Mouse (Mus musculus) MN1 (cell line): ENCODE results near the gene Bag5.
A peak's percentile ranks its signal among the peaks of the same experiment; 100 is the strongest.
"Not testable (repeated sequence)": the region's sequence is repeated elsewhere in the genome, so short reads cannot be mapped to it uniquely, and the experiment has no call there.

Source experiments
- DNase-seq: peaks from one replicate; pipeline ENCODE4 v3.0.0-alpha.2; 2016; ENCODE audit warnings: low spot score

Bag5 gene

DNA sequence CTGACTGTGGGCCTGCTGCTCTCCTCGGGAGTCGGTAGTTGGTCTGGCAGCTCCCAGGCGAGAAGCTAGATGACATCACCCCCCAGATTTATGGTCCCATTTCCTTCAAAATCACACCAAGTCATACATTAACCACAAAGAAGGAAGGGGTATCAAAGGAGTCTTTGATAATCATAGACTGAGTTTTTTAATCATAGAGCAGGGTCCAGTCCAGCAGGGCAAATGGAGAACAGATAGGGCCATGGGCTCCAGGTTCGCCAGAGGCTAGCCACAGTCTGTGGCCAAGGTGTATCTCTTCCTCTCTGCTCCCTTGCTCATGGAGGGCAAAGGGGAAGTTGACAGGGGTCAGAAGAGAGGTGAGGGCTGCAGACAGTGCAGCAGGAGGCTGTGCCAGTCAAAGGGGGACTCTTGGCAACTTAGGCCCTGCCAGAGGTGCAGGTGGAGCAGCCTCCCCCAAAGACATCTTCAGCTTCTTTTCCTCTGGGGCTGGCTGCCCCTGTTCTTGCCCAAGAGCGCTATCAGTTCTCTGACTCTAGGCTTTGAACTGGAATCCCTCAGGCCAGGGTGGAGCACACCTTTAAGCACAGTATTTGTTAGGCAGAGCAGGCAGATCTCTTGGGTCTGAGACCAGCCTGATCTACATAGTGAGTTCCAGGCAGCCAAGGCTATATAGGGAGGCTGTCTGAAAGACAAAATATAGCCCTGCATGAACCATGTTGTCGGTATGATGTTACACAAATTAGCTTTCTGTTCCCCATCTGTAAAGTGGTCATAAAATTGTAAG lies 37.1 kb downstream of the Bag5 start:
- no peak for DNase-seq

- no peak for DNase-seq
These were observed 38.1 kb downstream of the Bag5 start for GRCm38 (mm10) chr12:111674850-111675486.

- DNase-seq = no peak
These were observed 40.5 kb downstream of the Bag5 start for GRCm38 (mm10) chr12:111672581-111672980.

DNA sequence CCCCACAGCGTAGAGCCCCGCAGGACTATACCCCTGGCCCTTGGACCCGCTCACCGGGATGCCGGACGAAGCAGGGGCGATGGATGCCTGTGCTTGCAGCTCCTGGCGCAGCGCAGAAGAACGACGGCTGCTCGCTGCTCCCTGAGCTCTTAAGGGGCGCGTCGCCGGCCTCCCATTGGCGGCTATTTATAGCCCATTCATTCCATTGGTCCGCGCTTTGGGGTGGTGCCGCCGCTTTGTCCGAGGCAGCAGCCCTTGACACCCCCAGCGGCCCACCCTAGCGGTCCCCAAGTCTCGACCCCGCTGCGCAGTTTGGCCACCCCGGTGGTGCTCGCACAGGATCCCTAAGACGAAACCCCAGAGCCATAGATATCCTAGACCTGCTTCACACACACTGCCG lies 40.9 kb downstream of the Bag5 start, which contains the start of gene Ckb:
Gene Ckb (minus strand): TSS at position 163 of the 400 bp plus-strand sequence.
- no peak for DNase-seq

DNA sequence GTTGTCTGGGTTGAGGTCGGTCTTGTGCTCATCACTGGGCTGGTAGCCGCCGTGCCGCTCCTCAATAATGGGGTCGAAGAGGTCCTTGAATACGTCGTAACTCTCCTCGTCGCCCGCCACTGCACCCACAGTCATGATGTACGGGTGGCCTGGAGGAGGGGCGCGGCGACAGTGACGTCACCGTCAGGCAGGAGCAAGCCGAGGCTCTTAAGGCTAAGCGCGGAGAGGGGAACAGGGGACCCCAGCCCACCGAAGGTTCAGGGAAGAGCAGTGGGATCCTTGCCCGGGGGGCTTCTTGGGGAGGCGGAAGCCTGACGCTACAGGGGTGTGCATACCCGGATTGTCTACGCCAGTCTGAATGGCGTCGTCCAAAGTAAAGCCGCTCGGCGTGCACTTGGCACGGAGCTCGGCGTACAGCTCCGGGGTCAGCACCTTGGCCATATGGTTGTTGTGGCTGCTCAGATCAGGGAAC lies 41.6 kb downstream of the Bag5 start:
- no peak for DNase-seq

GRCm38 (mm10) chr12:111670976-111671375 lies 42.1 kb downstream of the Bag5 start:
- DNase-seq = no peak

- no peak for DNase-seq
These were observed 42.6 kb downstream of the Bag5 start for GRCm38 (mm10) chr12:111670371-111670971.

GRCm38 (mm10) chr12:111669961-111670360 lies 43.1 kb downstream of the Bag5 start:
- no peak for DNase-seq

DNA sequence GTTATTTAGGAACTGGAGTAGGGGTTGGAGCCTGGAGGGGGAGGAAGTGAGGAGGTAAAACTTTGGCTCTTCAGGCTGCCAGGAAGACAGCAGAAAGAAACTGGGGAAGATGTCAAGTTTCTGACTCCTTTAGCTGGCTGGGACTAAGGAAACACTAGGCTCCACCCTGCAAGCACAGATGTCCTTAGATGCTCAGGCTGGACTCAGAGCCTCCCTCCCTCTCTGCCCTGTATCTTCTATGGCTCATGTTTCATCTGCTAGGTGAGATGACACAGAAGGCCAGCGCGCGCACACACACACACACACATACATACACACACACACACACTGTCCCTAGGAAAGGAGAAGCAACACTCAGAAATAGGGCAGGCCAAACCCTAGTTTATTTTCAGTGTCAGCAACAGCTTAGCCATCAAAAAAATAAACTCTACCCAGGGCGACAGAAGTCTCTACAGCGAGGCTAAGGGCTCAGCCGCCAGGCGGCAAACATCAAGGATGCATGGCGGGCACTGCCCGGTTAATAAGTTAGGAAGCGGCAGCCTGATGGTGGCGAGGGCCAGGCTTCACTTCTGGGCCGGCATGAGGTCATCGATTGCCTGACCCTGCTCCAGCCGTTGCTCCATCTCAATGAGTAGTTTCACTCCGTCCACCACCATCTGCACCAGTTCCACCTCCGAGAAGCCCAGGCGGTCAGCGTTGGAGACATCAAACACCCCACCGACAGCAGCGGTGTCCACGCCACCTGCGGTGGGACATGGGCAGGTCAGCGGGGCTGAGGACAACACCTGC lies 43.9 kb downstream of the Bag5 start:
- DNase-seq = peak; percentile 21

DNA sequence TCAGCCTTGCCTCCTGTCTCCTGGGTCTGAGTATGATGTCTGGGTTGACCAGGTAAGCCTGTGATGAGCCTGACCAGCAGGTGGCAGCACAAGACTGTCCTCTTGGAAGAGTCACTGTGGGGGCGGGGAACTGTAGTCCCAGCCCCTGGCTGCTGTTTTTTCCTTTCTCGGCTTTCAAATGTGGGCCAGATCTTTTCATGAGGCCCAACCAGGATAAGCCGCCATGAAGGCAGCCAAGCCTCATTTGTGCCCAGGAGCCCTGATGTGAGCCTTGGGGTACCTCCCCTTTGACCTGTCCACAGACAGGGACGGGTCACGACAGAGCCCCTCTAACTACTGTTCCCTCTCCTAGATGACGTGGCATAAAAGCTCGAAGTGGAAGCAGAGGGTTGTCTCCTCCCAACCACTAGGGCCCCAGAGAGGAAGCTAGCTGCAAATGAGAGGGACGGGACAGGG lies 44.6 kb downstream of the Bag5 start:
- DNase-seq = peak; percentile 93

DNA sequence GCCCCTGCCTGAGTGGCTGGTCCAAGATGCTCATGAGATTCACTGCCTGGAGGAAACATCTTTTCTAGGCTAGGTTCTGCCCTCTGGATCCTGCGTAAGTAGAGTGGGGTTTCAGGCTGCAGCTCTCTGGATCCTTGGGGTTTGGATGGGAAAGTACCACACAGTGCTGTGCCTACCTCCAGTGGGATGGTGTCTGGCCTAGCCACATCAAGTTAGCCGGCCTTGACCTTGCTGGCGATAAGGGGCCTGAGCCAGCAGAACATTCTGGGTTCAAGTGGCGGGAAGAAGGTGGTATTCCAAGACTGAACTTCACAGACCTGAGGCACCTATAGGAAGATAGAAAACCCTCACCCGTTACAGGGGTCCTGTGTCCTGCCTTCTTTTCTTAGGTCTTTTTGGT lies 45.6 kb downstream of the Bag5 start:
- DNase-seq = no peak

DNA sequence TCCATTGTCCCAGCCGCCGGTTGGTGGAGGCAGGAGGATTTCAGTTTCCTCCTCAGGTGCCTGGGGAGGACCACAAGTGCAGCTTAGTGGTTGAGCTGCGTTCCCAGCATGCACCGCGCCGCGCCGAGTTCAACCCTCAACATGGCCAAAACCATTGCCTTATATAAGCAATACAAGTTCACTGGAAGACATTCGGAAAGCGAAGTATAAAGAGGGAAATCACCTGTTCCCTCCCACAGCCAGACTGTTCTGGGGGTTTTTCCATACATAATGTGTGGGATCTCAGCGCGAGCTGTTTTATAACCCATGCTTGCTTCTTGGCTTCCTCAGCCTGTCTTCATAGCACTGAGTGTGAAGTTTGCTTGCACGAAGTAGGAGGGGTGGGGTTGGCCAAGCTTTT lies 46.7 kb downstream of the Bag5 start:
- DNase-seq = no peak

GRCm38 (mm10) chr12:111665041-111665880 lies 47.8 kb downstream of the Bag5 start:
- no peak for DNase-seq

DNA sequence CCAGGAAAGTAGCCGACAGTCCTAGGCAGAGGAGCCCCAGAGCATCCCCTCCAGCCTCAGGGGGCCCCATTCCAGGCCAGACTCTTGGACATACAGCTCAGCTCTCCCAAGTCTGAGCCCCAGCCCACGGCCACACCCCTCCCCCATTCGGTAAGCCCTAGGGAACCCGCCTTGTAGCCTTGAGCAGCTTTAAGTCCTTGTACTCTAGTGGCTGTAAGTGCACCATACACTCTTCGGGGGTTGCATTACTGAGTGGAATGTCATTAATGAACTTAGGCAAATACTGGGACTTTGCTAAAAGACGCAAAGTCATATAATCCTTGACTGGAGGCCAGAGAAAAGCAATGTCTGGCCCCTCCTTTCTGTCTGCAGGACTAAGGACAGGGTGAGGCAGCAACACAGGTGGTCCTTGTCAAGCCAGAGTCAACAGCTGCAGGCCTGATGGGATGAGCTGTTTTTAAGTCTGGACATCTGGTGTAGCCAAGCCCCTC lies 48.9 kb downstream of the Bag5 start:
- no peak for DNase-seq

DNA sequence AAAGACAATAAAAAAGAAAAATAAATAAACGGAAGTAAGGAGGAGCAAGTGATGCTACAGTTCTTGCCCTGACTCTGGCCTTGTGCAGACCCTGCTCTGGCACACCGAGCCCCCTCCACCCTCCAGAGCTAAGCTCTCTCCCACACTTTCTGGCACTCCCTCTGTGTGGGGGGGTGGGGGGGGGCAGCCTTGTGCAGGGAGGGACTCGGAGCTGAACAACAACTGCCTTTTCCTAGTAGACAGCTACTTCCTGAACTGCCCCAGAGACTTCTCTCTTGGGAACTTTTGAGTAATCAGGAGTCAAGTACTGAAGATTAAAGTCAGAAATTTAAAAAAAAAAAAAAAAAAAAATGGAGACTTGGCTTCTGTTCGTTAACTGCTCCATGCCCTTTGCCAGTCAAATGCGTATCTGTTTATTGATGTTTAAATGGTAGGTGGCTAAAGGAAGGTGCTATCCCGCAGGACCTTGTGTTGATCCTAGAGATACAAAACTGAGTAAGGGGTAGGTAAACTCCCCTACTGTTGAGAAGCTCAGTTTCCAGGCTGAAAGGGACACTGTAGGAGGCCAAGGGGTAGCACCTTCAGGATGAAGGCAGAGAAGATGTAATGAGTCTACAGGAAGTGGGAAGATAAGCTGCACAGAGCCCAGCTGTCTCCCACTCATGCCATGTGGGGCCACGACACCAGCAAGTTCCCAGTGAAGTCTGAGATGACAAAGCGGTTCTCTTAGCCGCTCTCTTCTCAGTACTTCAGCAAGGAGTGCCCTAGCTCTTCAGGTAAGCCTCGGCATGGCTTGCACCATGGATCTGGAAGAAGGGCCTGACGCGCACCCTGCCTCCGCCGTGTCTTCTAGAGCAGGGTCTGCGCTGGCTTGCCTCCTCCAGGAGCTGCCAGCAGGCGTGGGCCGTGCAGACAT lies 49.6 kb downstream of the Bag5 start:
- no peak for DNase-seq

- DNase-seq = not testable (repeated sequence)
These were observed 51.5 kb downstream of the Bag5 start for GRCm38 (mm10) chr12:111661554-111661953.

- DNase-seq = no peak
These were observed 52.4 kb downstream of the Bag5 start for GRCm38 (mm10) chr12:111660628-111661027.
